Mouse (Mus musculus) bone marrow macrophage, adult 2 months (primary cell): Measurements from ENCODE around the gene Tmeff1.

Experiments used
- CTCF ChIP-seq: IDR thresholded peaks from 2 replicates; pipeline ENCODE4 v1.5.1; 2012; ENCODE audit warnings: low read depth, mild to moderate bottlenecking, low read length, moderate library complexity
- POLR2A ChIP-seq: IDR thresholded peaks from 2 replicates; pipeline ENCODE4 v1.6.1; 2012; ENCODE audit warnings: mild to moderate bottlenecking, low read depth, low read length, borderline replicate concordance

- TF ChIP-seq CTCF (no peak), POLR2A (no peak)
These were observed 35.3 kb upstream of the Tmeff1 start for GRCm38 (mm10) chr4:48549661-48550060.
